Mouse (Mus musculus) C2C12 (cell line): ENCODE measurements around the gene Styk1. TPM values are rescaled to one million over a fixed set of nuclear protein-coding genes. Genes with fewer than 3 reads are reported as not detected.

Source experiments
- H3K27me3 ChIP-seq: one replicate; pipeline ENCODE4 v1.6.1; 2011; ENCODE audit not compliant: control insufficient read depth, insufficient read depth, insufficient read length
- H3K36me3 ChIP-seq: one replicate; pipeline ENCODE4 v1.6.1; 2011; ENCODE audit not compliant: control insufficient read depth, insufficient read depth
- H3K4me3 ChIP-seq: one replicate; pipeline ENCODE4 v1.5.1; 2011; ENCODE audit warnings: mild to moderate bottlenecking, control low read depth; ENCODE audit not compliant: poor library complexity, insufficient read depth, severe bottlenecking
- H3K79me2 ChIP-seq: one replicate; pipeline ENCODE4 v1.6.1; 2011; ENCODE audit not compliant: control insufficient read depth, insufficient read depth
- H3K79me3 ChIP-seq: one replicate; pipeline ENCODE4 v1.6.1; 2011; ENCODE audit warnings: low read depth, control low read depth
- H3ac ChIP-seq: one replicate; pipeline ENCODE3; 2011; ENCODE audit warnings: low read depth; ENCODE audit not compliant: control insufficient read depth, insufficient read length
- CEBPB ChIP-seq: IDR thresholded peaks from one replicate; pipeline ENCODE4 v1.6.1; 2011; ENCODE audit warnings: low read depth, mild to moderate bottlenecking, control low read depth, moderate library complexity
- CTCF ChIP-seq: IDR thresholded peaks from one replicate; pipeline ENCODE4 v1.5.1; 2011; ENCODE audit not compliant: control insufficient read depth, insufficient read depth, insufficient read length
- FOSL1 ChIP-seq: IDR thresholded peaks from one replicate; pipeline ENCODE4 v1.8.0; 2011; ENCODE audit warnings: mild to moderate bottlenecking, low read length; ENCODE audit not compliant: poor library complexity, insufficient read depth, severe bottlenecking
- MAX ChIP-seq: IDR thresholded peaks from one replicate; pipeline ENCODE4 v1.6.1; 2011; ENCODE audit warnings: mild to moderate bottlenecking, control low read depth
- MYOD1 ChIP-seq: IDR thresholded peaks from one replicate; pipeline ENCODE4 v1.6.1; 2011; ENCODE audit warnings: low read depth; ENCODE audit not compliant: control insufficient read depth, insufficient read length
- MYOG ChIP-seq: IDR thresholded peaks from one replicate; pipeline ENCODE4 v1.6.1; 2011; ENCODE audit not compliant: control insufficient read depth, insufficient read length; ENCODE audit errors: extremely low read depth
- USF1 ChIP-seq: IDR thresholded peaks from one replicate; pipeline ENCODE4 v1.6.1; 2011; ENCODE audit warnings: low read depth, mild to moderate bottlenecking, control low read depth, moderate library complexity
- polyA plus RNA-seq: library from polyadenylated mRNA; unstranded; fragments of >200 nt; fragmentation: generic; extraction: Trizol; gene quantifications from one replicate; pipeline ENCODE4 v1.2.1, GENCODE M21; 2012; ENCODE audit warnings: missing spikeins

The Styk1 gene
- polyA plus RNA-seq, 1 experiment, result 0.27 TPM

- TF ChIP-seq CEBPB (no peak), FOSL1 (no peak), CTCF (no peak)
- Histone ChIP-seq H3K79me3 (no peaks in the 10 kb centered on the region), H3K36me3 (no peaks in the 10 kb centered on the region), H3K27me3 (no peaks in the 10 kb centered on the region), H3K4me3 (no peak overlapping the region), H3K79me2 (no peaks in the 10 kb centered on the region), H3ac (no peak overlapping the region)
Measured at GRCm38 (mm10) chr6:131270312-131270711, 83.1 kb downstream of the Styk1 start.

- H3K4me3 ChIP-seq, result no peak overlapping the region
- no peaks in the 10 kb centered on the region for H3K79me3 ChIP-seq
- no peaks in the 10 kb centered on the region for H3K36me3 ChIP-seq
- H3K27me3 ChIP-seq, result no peaks in the 10 kb centered on the region
- TF ChIP-seq MYOD1 (no peak), CEBPB (no peak), FOSL1 (no peak), MYOG (no peak), USF1 (no peak), MAX (no peak), CTCF (no peak)
- H3K79me2 ChIP-seq, result no peaks in the 10 kb centered on the region
- H3ac ChIP-seq, result no peak overlapping the region
Measured at GRCm38 (mm10) chr6:131269599-131269998, 83.8 kb downstream of the Styk1 start.

GRCm38 (mm10) chr6:131264175-131264574 lies 89.2 kb downstream of the Styk1 start:
- H3K79me3 ChIP-seq, result no peaks in the 10 kb centered on the region
- no peak for TF ChIP-seq USF1
- no peak for TF ChIP-seq CTCF
- TF ChIP-seq MAX, result no peak
- no peak for TF ChIP-seq FOSL1
- no peak for TF ChIP-seq CEBPB
- TF ChIP-seq MYOG, result no peak
- no peaks in the 10 kb centered on the region for H3K27me3 ChIP-seq
- no peak overlapping the region for H3K4me3 ChIP-seq
- no peak overlapping the region for H3ac ChIP-seq
- H3K36me3 ChIP-seq, result no peaks in the 10 kb centered on the region
- no peaks in the 10 kb centered on the region for H3K79me2 ChIP-seq

- TF ChIP-seq CEBPB, result no peak
- TF ChIP-seq MAX, result no peak
- TF ChIP-seq MYOG, result no peak
- TF ChIP-seq USF1, result no peak
- TF ChIP-seq CTCF, result no peak
- TF ChIP-seq FOSL1, result no peak
- no peak for TF ChIP-seq MYOD1
- H3K79me2 ChIP-seq, result no peaks in the 10 kb centered on the region
- no peaks in the 10 kb centered on the region for H3K27me3 ChIP-seq
Measured at GRCm38 (mm10) chr6:131262778-131263177, 90.6 kb downstream of the Styk1 start.

GRCm38 (mm10) chr6:131262009-131262408 lies 91.4 kb downstream of the Styk1 start:
- Histone ChIP-seq H3K27me3 (no peaks in the 10 kb centered on the region), H3K36me3 (no peaks in the 10 kb centered on the region), H3K79me2 (no peaks in the 10 kb centered on the region), H3K79me3 (no peaks in the 10 kb centered on the region), H3ac (no peak overlapping the region), H3K4me3 (no peak overlapping the region)
- no peak for TF ChIP-seq CEBPB

More at GRCm38 (mm10) chr6:131262778-131263177, 90.6 kb downstream of the Styk1 start:
- Histone ChIP-seq H3ac (no peak overlapping the region), H3K4me3 (no peak overlapping the region), H3K79me3 (no peaks in the 10 kb centered on the region), H3K36me3 (no peaks in the 10 kb centered on the region)

Other genes starting within 250 kb of the Styk1 start
- 0.08 TPM for gene Klra2, start 106.2 kb downstream of the Styk1 start, polyA plus RNA-seq
- 44.1 TPM for gene Magohb, start 60.4 kb downstream of the Styk1 start, polyA plus RNA-seq
- gene Ybx3, start 34.9 kb upstream of the Styk1 start, polyA plus RNA-seq, result 338 TPM
- gene 5430401F13Rik, start 132.8 kb upstream of the Styk1 start, polyA plus RNA-seq, result not detected
- not detected for gene Gm6619, start 132.8 kb upstream of the Styk1 start, polyA plus RNA-seq